Mouse (Mus musculus): ENCODE measurements at regions not wholly inside any gene's neighbourhood (a gene's known extent, or its start where the extent isn't known, plus 50 kb on each side); places are given as distances from the start of the nearest gene placed in this dataset.
A peak's percentile ranks its signal among the peaks of the same experiment; 100 is the strongest.
"Not testable (repeated sequence)": the region's sequence is repeated elsewhere in the genome, so short reads cannot be mapped to it uniquely, and the experiment has no call there.

- DNase-seq (ENCODE audit: low spot score in 2 of 2) = no peak
Measured at GRCm38 (mm10) chr16:25478300-25478699, 191.7 kb downstream of the Tprg start.

GRCm38 (mm10) chr16:25483831-25484254 lies 197.2 kb downstream of the Tprg start:
- no peak for DNase-seq (ENCODE audit: low spot score in 2 of 2)

- no peak for DNase-seq (ENCODE audit: low spot score in 2 of 2)
Measured at GRCm38 (mm10) chr16:25485007-25485406, 198.4 kb downstream of the Tprg start.

- no peak for DNase-seq (ENCODE audit: low spot score in 2 of 2)
Measured at GRCm38 (mm10) chr16:25486477-25487094, 197.0 kb upstream of the Trp63 start.

GRCm38 (mm10) chr16:25490847-25491246 lies 192.7 kb upstream of the Trp63 start:
- no peak for DNase-seq (ENCODE audit: low spot score in 2 of 2)

- no peak for DNase-seq (ENCODE audit: low spot score in 2 of 2)
Measured at GRCm38 (mm10) chr16:25494153-25494552, 189.4 kb upstream of the Trp63 start.

- DNase-seq (ENCODE audit: low spot score in 2 of 2) = no peak
Measured at GRCm38 (mm10) chr16:25495586-25496196, 187.9 kb upstream of the Trp63 start.

- DNase-seq (ENCODE audit: low spot score in 2 of 2) = no peak
Measured at GRCm38 (mm10) chr16:25504829-25505228, 178.7 kb upstream of the Trp63 start.

GRCm38 (mm10) chr16:25517114-25517868 lies 166.3 kb upstream of the Trp63 start:
- no peak for DNase-seq (ENCODE audit: low spot score in 2 of 2)

GRCm38 (mm10) chr16:25523141-25523540 lies 160.4 kb upstream of the Trp63 start:
- DNase-seq (ENCODE audit: low spot score in 2 of 2) = not testable (repeated sequence)

- no peak for DNase-seq (ENCODE audit: low spot score in 2 of 2)
Measured at GRCm38 (mm10) chr16:25523621-25524020, 159.9 kb upstream of the Trp63 start.

GRCm38 (mm10) chr16:25527850-25528249 lies 155.7 kb upstream of the Trp63 start:
- no peak for DNase-seq (ENCODE audit: low spot score in 2 of 2)

GRCm38 (mm10) chr16:25528313-25528712 lies 155.2 kb upstream of the Trp63 start:
- DNase-seq (ENCODE audit: low spot score in 2 of 2) = no peak

GRCm38 (mm10) chr16:25529681-25530080 lies 153.9 kb upstream of the Trp63 start:
- no peak for DNase-seq (ENCODE audit: low spot score in 2 of 2)

- no peak for DNase-seq (ENCODE audit: low spot score in 2 of 2)
Measured at GRCm38 (mm10) chr16:25531761-25532336, 151.7 kb upstream of the Trp63 start.

GRCm38 (mm10) chr16:25532519-25533205 lies 150.9 kb upstream of the Trp63 start:
- DNase-seq (ENCODE audit: low spot score in 2 of 2) = no peak

GRCm38 (mm10) chr16:25533206-25533580 lies 150.4 kb upstream of the Trp63 start:
- peak; percentile 15 to 42 for DNase-seq (ENCODE audit: low spot score in 2 of 2)

GRCm38 (mm10) chr16:25536550-25536949 lies 147.0 kb upstream of the Trp63 start:
- DNase-seq (ENCODE audit: low spot score in 2 of 2) = no peak

- DNase-seq (ENCODE audit: low spot score in 2 of 2) = no peak
Measured at GRCm38 (mm10) chr16:25549542-25550110, 133.9 kb upstream of the Trp63 start.

- DNase-seq (ENCODE audit: low spot score in 2 of 2) = no peak
Measured at GRCm38 (mm10) chr16:25557181-25557580, 126.4 kb upstream of the Trp63 start.

GRCm38 (mm10) chr16:25580216-25580615 lies 103.3 kb upstream of the Trp63 start:
- DNase-seq (ENCODE audit: low spot score in 2 of 2) = no peak

Data from frontal cortex, postnatal 14 days (tissue).